Mouse (Mus musculus) limb, embryonic 12.5 days (tissue): ENCODE measurements at regions not wholly inside any gene's neighbourhood (a gene's known extent, or its start where the extent isn't known, plus 50 kb on each side); places are given as distances from the start of the nearest gene placed in this dataset.

ENCODE experiments used
- ATAC-seq: fragments of 200-750 bp; cut with Nextera tagmentation; 2 replicates; pipeline ENCODE4 v1.8.0; 2017; ENCODE audit warnings: low read depth, moderate TSS enrichment; ENCODE audit not compliant: insufficient number of reproducible peaks, insufficient read depth, low FRiP score, low TSS enrichment
- H3K27ac ChIP-seq: fragments of 300-500 bp; sonication (generic); 2 replicates; pipeline ENCODE4 v1.5.1; 2016; ENCODE audit warnings: mild to moderate bottlenecking, moderate library complexity
- H3K27me3 ChIP-seq: fragments of 300-500 bp; sonication (generic); 2 replicates; pipeline ENCODE4 v1.6.1; 2016; ENCODE audit warnings: mild to moderate bottlenecking, moderate library complexity
- H3K36me3 ChIP-seq: fragments of 300-500 bp; sonication (generic); 2 replicates; pipeline ENCODE4 v1.6.1; 2016; ENCODE audit warnings: mild to moderate bottlenecking, moderate library complexity
- H3K4me1 ChIP-seq: fragments of 300-500 bp; sonication (generic); replicated peaks from 2 replicates; pipeline ENCODE4 v1.6.1; 2016
- H3K4me2 ChIP-seq: fragments of 300-500 bp; sonication (generic); 2 replicates; pipeline ENCODE4 v1.6.1; 2016; ENCODE audit warnings: mild to moderate bottlenecking, moderate library complexity
- H3K4me3 ChIP-seq: fragments of 300-500 bp; sonication (generic); replicated peaks from 2 replicates; pipeline ENCODE4 v1.5.1; 2016; ENCODE audit warnings: mild to moderate bottlenecking
- H3K9ac ChIP-seq: fragments of 300-500 bp; sonication (generic); replicated peaks from 2 replicates; pipeline ENCODE4 v1.6.1; 2016; ENCODE audit warnings: mild to moderate bottlenecking, moderate library complexity
- H3K9me3 ChIP-seq: fragments of 300-500 bp; sonication (generic); 2 replicates; pipeline ENCODE4 v1.6.1; 2016; ENCODE audit warnings: mild to moderate bottlenecking, moderate library complexity
- WGBS: fragments of 180-500 bp; shearing (Covaris S2); methylation state at CpG from one replicate; pipeline ENCODE4 v1.1.7; 2016; 5-methylcytosine and 5-hydroxymethylcytosine counted together

GRCm38 (mm10) chr6:116969381-116969910 lies 198.9 kb upstream of the Cxcl12 start:
- no peak overlapping the region for H3K27ac ChIP-seq
- no peak overlapping the region for H3K4me3 ChIP-seq
- H3K4me1 ChIP-seq: peaks cover 16% of the 10 kb centered on the region; the same call in 1 of the 2 replicates
- no peak overlapping the region for H3K4me2 ChIP-seq
- WGBS: 73% methylated on average over 9 of the region's 9 CpGs
- H3K9ac ChIP-seq: no peak overlapping the region
- no peak for ATAC-seq
- no peaks in the 10 kb centered on the region for H3K27me3 ChIP-seq
- H3K36me3 ChIP-seq: no peaks in the 10 kb centered on the region
- no peaks in the 10 kb centered on the region for H3K9me3 ChIP-seq

- Histone ChIP-seq H3K9me3 (no peaks in the 10 kb centered on the region), H3K4me2 (no peak overlapping the region), H3K27me3 (no peaks in the 10 kb centered on the region), H3K4me3 (no peak overlapping the region), H3K36me3 (no peaks in the 10 kb centered on the region), H3K9ac (no peak overlapping the region), H3K27ac (no peak overlapping the region), H3K4me1 (peaks cover 1% of the 10 kb centered on the region; the same call in 1 of the 2 replicates)
- ATAC-seq: no peak
- WGBS: 72% methylated on average over 3 of the region's 3 CpGs
Measured at GRCm38 (mm10) chr6:116974841-116975240, 193.5 kb upstream of the Cxcl12 start.

GRCm38 (mm10) chr6:116980349-116980995 lies 187.9 kb upstream of the Cxcl12 start:
- Histone ChIP-seq H3K27ac (peak overlapping the region; percentile 75), H3K36me3 (no peaks in the 10 kb centered on the region)
- ATAC-seq: peak; percentile 63; the same call in 1 of the 2 replicates

GRCm38 (mm10) chr6:116985147-116985737 lies 183.1 kb upstream of the Cxcl12 start:
- Histone ChIP-seq H3K27me3 (no peaks in the 10 kb centered on the region), H3K4me3 (no peak overlapping the region), H3K4me1 (peaks cover 24% of the 10 kb centered on the region), H3K9me3 (no peaks in the 10 kb centered on the region), H3K36me3 (no peaks in the 10 kb centered on the region), H3K4me2 (no peak overlapping the region), H3K27ac (no peak overlapping the region), H3K9ac (no peak overlapping the region)
- 44% methylated on average over 4 of the region's 4 CpGs for WGBS
- ATAC-seq: no peak

More at GRCm38 (mm10) chr6:116980349-116980995, 187.9 kb upstream of the Cxcl12 start:
- no peaks in the 10 kb centered on the region for H3K27me3 ChIP-seq
- no peak overlapping the region for H3K9ac ChIP-seq
- H3K9me3 ChIP-seq: no peaks in the 10 kb centered on the region
- 0 out of 2 replicates have a peak overlapping the region, but pooled peaks have one; percentile 4 for H3K4me3 ChIP-seq
- H3K4me1 ChIP-seq: peaks cover 17% of the 10 kb centered on the region
- 5% methylated on average over 10 of the region's 10 CpGs for WGBS
- peak overlapping the region; percentile 49 for H3K4me2 ChIP-seq

GRCm38 (mm10) chr6:116986266-116987000 lies 181.9 kb upstream of the Cxcl12 start:
- no peak overlapping the region for H3K27ac ChIP-seq
- 51% methylated on average over 10 of the region's 10 CpGs for WGBS
- H3K9ac ChIP-seq: no peak overlapping the region
- H3K4me2 ChIP-seq: no peak overlapping the region
- H3K4me1 ChIP-seq: peaks cover 17% of the 10 kb centered on the region
- no peaks in the 10 kb centered on the region for H3K27me3 ChIP-seq
- no peaks in the 10 kb centered on the region for H3K36me3 ChIP-seq
- no peak overlapping the region for H3K4me3 ChIP-seq
- H3K9me3 ChIP-seq: no peaks in the 10 kb centered on the region
- ATAC-seq: no peak

- ATAC-seq: no peak
- H3K4me3 ChIP-seq: no peak overlapping the region
- H3K27ac ChIP-seq: no peak overlapping the region
- no peak overlapping the region for H3K4me2 ChIP-seq
- H3K4me1 ChIP-seq: peaks cover 23% of the 10 kb centered on the region
- H3K9ac ChIP-seq: no peak overlapping the region
- no peaks in the 10 kb centered on the region for H3K9me3 ChIP-seq
- H3K36me3 ChIP-seq: no peaks in the 10 kb centered on the region
- no peaks in the 10 kb centered on the region for H3K27me3 ChIP-seq
- 83% methylated on average over 5 of the region's 5 CpGs for WGBS
Measured at GRCm38 (mm10) chr6:116987243-116987642, 181.1 kb upstream of the Cxcl12 start.

GRCm38 (mm10) chr6:116998948-116999682 lies 169.2 kb upstream of the Cxcl12 start:
- Histone ChIP-seq H3K4me1 (0 out of 2 replicates have a peak, but pooled peaks cover 4% of the 10 kb centered on the region), H3K27ac (no peak overlapping the region), H3K9ac (no peak overlapping the region), H3K4me3 (no peak overlapping the region), H3K4me2 (no peak overlapping the region), H3K9me3 (no peaks in the 10 kb centered on the region), H3K36me3 (no peaks in the 10 kb centered on the region), H3K27me3 (no peaks in the 10 kb centered on the region)
- no peak for ATAC-seq
- WGBS: 84% methylated on average over 9 of the region's 9 CpGs

GRCm38 (mm10) chr6:116999940-117000339 lies 168.4 kb upstream of the Cxcl12 start:
- H3K9ac ChIP-seq: no peak overlapping the region
- H3K27ac ChIP-seq: no peak overlapping the region
- WGBS: 66% methylated on average over 4 of the region's 4 CpGs
- H3K4me3 ChIP-seq: no peak overlapping the region
- no peaks in the 10 kb centered on the region for H3K27me3 ChIP-seq
- no peaks in the 10 kb centered on the region for H3K36me3 ChIP-seq
- H3K9me3 ChIP-seq: no peaks in the 10 kb centered on the region
- no peak overlapping the region for H3K4me2 ChIP-seq
- ATAC-seq: no peak
- H3K4me1 ChIP-seq: 0 out of 2 replicates have a peak, but pooled peaks cover 4% of the 10 kb centered on the region

- no peaks in the 10 kb centered on the region for H3K36me3 ChIP-seq
- H3K9me3 ChIP-seq: no peaks in the 10 kb centered on the region
- no peak overlapping the region for H3K9ac ChIP-seq
- H3K4me3 ChIP-seq: no peak overlapping the region
- ATAC-seq: no peak
- H3K27me3 ChIP-seq: no peaks in the 10 kb centered on the region
- no peak overlapping the region for H3K4me2 ChIP-seq
- 53% methylated on average over 7 of the region's 7 CpGs for WGBS
- H3K27ac ChIP-seq: no peak overlapping the region
- 0 out of 2 replicates have a peak, but pooled peaks cover 4% of the 10 kb centered on the region for H3K4me1 ChIP-seq
Measured at GRCm38 (mm10) chr6:117000951-117001725, 167.2 kb upstream of the Cxcl12 start.

- 93% methylated on average over 5 of the region's 5 CpGs for WGBS
- no peak overlapping the region for H3K9ac ChIP-seq
- no peaks in the 10 kb centered on the region for H3K4me1 ChIP-seq
- H3K27me3 ChIP-seq: no peaks in the 10 kb centered on the region
- no peaks in the 10 kb centered on the region for H3K9me3 ChIP-seq
- H3K36me3 ChIP-seq: no peaks in the 10 kb centered on the region
- no peak overlapping the region for H3K4me2 ChIP-seq
- H3K4me3 ChIP-seq: no peak overlapping the region
- H3K27ac ChIP-seq: no peak overlapping the region
- no peak for ATAC-seq
Measured at GRCm38 (mm10) chr6:117012621-117013020, 155.7 kb upstream of the Cxcl12 start.
